Mouse (Mus musculus) neural tube, embryonic 15.5 days (tissue): Measurements from ENCODE around the gene Fes. TPM values are rescaled to one million over a fixed set of nuclear protein-coding genes. Genes with fewer than 3 reads are reported as not detected.

Experiments used
- ATAC-seq: fragments of 200-750 bp; cut with Nextera tagmentation; 2 replicates; pipeline ENCODE4 v1.8.0; 2017; ENCODE audit warnings: mild to moderate bottlenecking, moderate TSS enrichment, moderate library complexity; ENCODE audit not compliant: low FRiP score
- H3K27ac ChIP-seq: fragments of 300-500 bp; sonication (generic); replicated peaks from 2 replicates; pipeline ENCODE4 v1.5.1; 2015; ENCODE audit warnings: mild to moderate bottlenecking, inconsistent platforms
- H3K27me3 ChIP-seq: fragments of 300-500 bp; sonication (generic); replicated peaks from 2 replicates; pipeline ENCODE4 v1.6.1; 2015; ENCODE audit warnings: inconsistent platforms
- H3K36me3 ChIP-seq: fragments of 300-500 bp; sonication (generic); 2 replicates; pipeline ENCODE4 v1.6.1; 2015; ENCODE audit warnings: inconsistent platforms
- H3K4me1 ChIP-seq: fragments of 300-500 bp; sonication (generic); 2 replicates; pipeline ENCODE4 v1.6.1; 2015; ENCODE audit warnings: inconsistent platforms
- H3K4me2 ChIP-seq: fragments of 300-500 bp; sonication (generic); 2 replicates; pipeline ENCODE4 v1.6.1; 2015; ENCODE audit warnings: inconsistent platforms, mild to moderate bottlenecking, moderate library complexity
- H3K4me3 ChIP-seq: fragments of 300-500 bp; sonication (generic); replicated peaks from 2 replicates; pipeline ENCODE4 v1.5.1; 2015; ENCODE audit warnings: mild to moderate bottlenecking, inconsistent platforms
- H3K9ac ChIP-seq: fragments of 300-500 bp; sonication (generic); replicated peaks from 2 replicates; pipeline ENCODE4 v1.6.1; 2015; ENCODE audit warnings: mild to moderate bottlenecking, inconsistent platforms
- H3K9me3 ChIP-seq: fragments of 300-500 bp; sonication (generic); replicated peaks from 2 replicates; pipeline ENCODE4 v1.6.1; 2016; ENCODE audit warnings: inconsistent platforms
- WGBS: fragments of 180-500 bp; shearing (Covaris S2); methylation state at CpG from one replicate; pipeline ENCODE4 v1.1.7; 2015; ENCODE audit warnings: mixed read lengths; 5-methylcytosine and 5-hydroxymethylcytosine counted together
- polyA plus RNA-seq: library from polyadenylated mRNA; unstranded; fragments of >200 nt; fragmentation: Nextera tagmentation; extraction: Ambion mirVana; gene quantifications from 2 replicates; pipeline ENCODE4 v1.2.1, GENCODE M21; 2015

Fes gene
- polyA plus RNA-seq, 1 experiment from 2014 or later, result 4.5 TPM

GRCm38 (mm10) chr7:80418036-80418435, 30.3 kb upstream of the Fes start:
- ATAC-seq, result no peak
- Histone ChIP-seq H3K4me2 (no peak overlapping the region), H3K9me3 (no peaks in the 10 kb centered on the region), H3K36me3 (no peaks in the 10 kb centered on the region), H3K4me3 (no peak overlapping the region), H3K9ac (no peak overlapping the region), H3K4me1 (peaks cover 1% of the 10 kb centered on the region; the same call in 1 of the 2 replicates), H3K27me3 (no peaks in the 10 kb centered on the region), H3K27ac (no peak overlapping the region)
- 83% methylated on average over 3 of the region's 3 CpGs for WGBS

- Histone ChIP-seq H3K4me2 (no peak overlapping the region), H3K27ac (no peak overlapping the region), H3K9ac (no peak overlapping the region), H3K4me1 (no peaks in the 10 kb centered on the region), H3K36me3 (no peaks in the 10 kb centered on the region), H3K27me3 (no peaks in the 10 kb centered on the region), H3K4me3 (no peak overlapping the region), H3K9me3 (no peaks in the 10 kb centered on the region)
- no peak for ATAC-seq
Measured at GRCm38 (mm10) chr7:80417601-80418000, 29.9 kb upstream of the Fes start.

- Histone ChIP-seq H3K4me2 (no peak overlapping the region), H3K4me1 (no peaks in the 10 kb centered on the region), H3K9me3 (no peaks in the 10 kb centered on the region), H3K36me3 (no peaks in the 10 kb centered on the region), H3K27ac (no peak overlapping the region), H3K9ac (no peak overlapping the region), H3K27me3 (no peaks in the 10 kb centered on the region), H3K4me3 (no peak overlapping the region)
- ATAC-seq, result no peak
- WGBS, result 95% methylated on average over 7 of the region's 7 CpGs
Measured at GRCm38 (mm10) chr7:80416969-80417368, 29.2 kb upstream of the Fes start.

- no peak overlapping the region for H3K4me3 ChIP-seq
- no peaks in the 10 kb centered on the region for H3K27me3 ChIP-seq
- H3K36me3 ChIP-seq, result no peaks in the 10 kb centered on the region
- H3K9ac ChIP-seq, result no peak overlapping the region
- ATAC-seq, result no peak
- H3K4me2 ChIP-seq, result no peak overlapping the region
- H3K27ac ChIP-seq, result no peak overlapping the region
- H3K4me1 ChIP-seq, result no peaks in the 10 kb centered on the region
- no peaks in the 10 kb centered on the region for H3K9me3 ChIP-seq
- 86% methylated on average over 7 of the region's 7 CpGs for WGBS
Measured at GRCm38 (mm10) chr7:80414303-80414855, 26.6 kb upstream of the Fes start.

- Histone ChIP-seq H3K36me3 (no peaks in the 10 kb centered on the region), H3K27me3 (no peaks in the 10 kb centered on the region), H3K27ac (no peak overlapping the region), H3K4me1 (no peaks in the 10 kb centered on the region), H3K9ac (no peak overlapping the region), H3K4me3 (no peak overlapping the region), H3K9me3 (no peaks in the 10 kb centered on the region), H3K4me2 (no peak overlapping the region)
- 76% methylated on average over 9 of the region's 9 CpGs for WGBS
- ATAC-seq, result no peak
Measured at GRCm38 (mm10) chr7:80413512-80414302, 26.0 kb upstream of the Fes start.

- H3K4me1 ChIP-seq, result no peaks in the 10 kb centered on the region
- no peak overlapping the region for H3K27ac ChIP-seq
- no peak overlapping the region for H3K4me3 ChIP-seq
- no peaks in the 10 kb centered on the region for H3K9me3 ChIP-seq
- H3K9ac ChIP-seq, result no peak overlapping the region
- H3K4me2 ChIP-seq, result no peak overlapping the region
- H3K27me3 ChIP-seq, result no peaks in the 10 kb centered on the region; the same call in 1 of the 2 replicates
- no peaks in the 10 kb centered on the region for H3K36me3 ChIP-seq
- ATAC-seq, result no peak
- WGBS, result 65% methylated on average over 5 of the region's 5 CpGs
Measured at GRCm38 (mm10) chr7:80412781-80413180, 25.0 kb upstream of the Fes start.

- Histone ChIP-seq H3K4me2 (no peak overlapping the region), H3K9me3 (no peaks in the 10 kb centered on the region), H3K27ac (no peak overlapping the region), H3K9ac (no peak overlapping the region), H3K36me3 (no peaks in the 10 kb centered on the region), H3K4me3 (no peak overlapping the region), H3K27me3 (no peaks in the 10 kb centered on the region; the same call in 1 of the 2 replicates), H3K4me1 (no peaks in the 10 kb centered on the region)
- ATAC-seq, result no peak
- 46% methylated on average over 10 of the region's 10 CpGs for WGBS
Measured at GRCm38 (mm10) chr7:80412279-80412678, 24.5 kb upstream of the Fes start.

- Histone ChIP-seq H3K27me3 (peaks cover 3% of the 10 kb centered on the region; the same call in 1 of the 2 replicates), H3K9me3 (no peaks in the 10 kb centered on the region), H3K36me3 (no peaks in the 10 kb centered on the region), H3K9ac (no peak overlapping the region), H3K4me1 (no peaks in the 10 kb centered on the region), H3K4me2 (no peak overlapping the region), H3K27ac (no peak overlapping the region), H3K4me3 (no peak overlapping the region)
- ATAC-seq, result no peak
- 82% methylated on average over 9 of the region's 9 CpGs for WGBS
Measured at GRCm38 (mm10) chr7:80410380-80410779, 22.6 kb upstream of the Fes start.

GRCm38 (mm10) chr7:80407712-80408111, 20.0 kb upstream of the Fes start:
- Histone ChIP-seq H3K27ac (no peak overlapping the region), H3K27me3 (peaks cover 9% of the 10 kb centered on the region; the same call in 1 of the 2 replicates), H3K36me3 (no peaks in the 10 kb centered on the region), H3K9ac (no peak overlapping the region), H3K9me3 (no peaks in the 10 kb centered on the region), H3K4me3 (no peak overlapping the region), H3K4me1 (peaks cover 8% of the 10 kb centered on the region), H3K4me2 (no peak overlapping the region)
- no peak for ATAC-seq
- WGBS, result 83% methylated on average over 9 of the region's 9 CpGs

- Histone ChIP-seq H3K36me3 (no peaks in the 10 kb centered on the region), H3K4me1 (peaks cover 14% of the 10 kb centered on the region), H3K4me3 (no peak overlapping the region), H3K9ac (no peak overlapping the region), H3K27me3 (peaks cover 9% of the 10 kb centered on the region; the same call in 1 of the 2 replicates), H3K4me2 (no peak overlapping the region), H3K9me3 (no peaks in the 10 kb centered on the region), H3K27ac (no peak overlapping the region)
- WGBS, result 88% methylated on average over 3 of the region's 3 CpGs
- no peak for ATAC-seq
Measured at GRCm38 (mm10) chr7:80406186-80406585, 18.4 kb upstream of the Fes start.

GRCm38 (mm10) chr7:80405188-80405695, 17.5 kb upstream of the Fes start, which contains the start of gene Furin:
Gene Furin (minus strand): TSS chr7:80405436.
- 73% methylated on average over 9 of the region's 9 CpGs for WGBS
- Histone ChIP-seq H3K4me2 (no peak within 1 kb of the TSS), H3K36me3 (no peaks in the 10 kb centered on the region), H3K9ac (no peak within 1 kb of the TSS), H3K9me3 (no peaks in the 10 kb centered on the region), H3K4me3 (no peak within 1 kb of the TSS), H3K27me3 (peaks cover 9% of the 10 kb centered on the region; the same call in 1 of the 2 replicates), H3K4me1 (peaks cover 24% of the 10 kb centered on the region), H3K27ac (no peak within 1 kb of the TSS)
- no peak for ATAC-seq
